Mouse (Mus musculus) embryonic fibroblast, embryonic 13.5 days (primary cell): ENCODE measurements around the gene Olfr1281.

Experiments
- CTCF ChIP-seq: IDR thresholded peaks from 2 replicates; pipeline ENCODE4 v1.5.1; 2011; ENCODE audit warnings: mild to moderate bottlenecking, control low read depth, low read length, moderate library complexity, borderline replicate concordance; ENCODE audit not compliant: insufficient read depth
- POLR2A ChIP-seq: IDR thresholded peaks from 2 replicates; pipeline ENCODE4 v1.6.1; 2011; ENCODE audit warnings: low read depth, mild to moderate bottlenecking, control low read depth, low read length, moderate library complexity

DNA sequence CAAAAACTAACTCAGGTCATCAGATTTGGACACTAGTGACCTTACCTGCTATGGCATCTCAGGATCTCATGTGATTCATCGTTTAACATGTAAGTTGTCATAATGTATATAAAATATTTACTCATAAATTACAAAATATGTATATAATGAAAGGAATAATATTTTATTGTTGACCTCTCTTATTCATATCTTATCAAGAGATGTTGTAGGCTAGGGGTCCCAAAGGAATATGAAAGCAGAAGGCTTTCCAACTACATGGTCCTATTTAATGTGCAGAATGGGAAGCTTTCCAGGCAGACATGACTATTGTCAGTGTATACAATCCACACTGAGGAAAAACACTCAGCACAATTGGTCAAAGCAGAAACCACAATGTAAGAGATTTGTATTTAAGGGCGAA is 40.2 kb downstream of the Olfr1281 start, which contains the start of gene Olfr1283:
- TF ChIP-seq CTCF (no peak), POLR2A (no peak)
